Mouse (Mus musculus): Measurements from ENCODE around the gene T2.
"Not testable (repeated sequence)": the region's sequence is repeated elsewhere in the genome, so short reads cannot be mapped to it uniquely, and the experiment has no call there.

The T2 gene

DNA sequence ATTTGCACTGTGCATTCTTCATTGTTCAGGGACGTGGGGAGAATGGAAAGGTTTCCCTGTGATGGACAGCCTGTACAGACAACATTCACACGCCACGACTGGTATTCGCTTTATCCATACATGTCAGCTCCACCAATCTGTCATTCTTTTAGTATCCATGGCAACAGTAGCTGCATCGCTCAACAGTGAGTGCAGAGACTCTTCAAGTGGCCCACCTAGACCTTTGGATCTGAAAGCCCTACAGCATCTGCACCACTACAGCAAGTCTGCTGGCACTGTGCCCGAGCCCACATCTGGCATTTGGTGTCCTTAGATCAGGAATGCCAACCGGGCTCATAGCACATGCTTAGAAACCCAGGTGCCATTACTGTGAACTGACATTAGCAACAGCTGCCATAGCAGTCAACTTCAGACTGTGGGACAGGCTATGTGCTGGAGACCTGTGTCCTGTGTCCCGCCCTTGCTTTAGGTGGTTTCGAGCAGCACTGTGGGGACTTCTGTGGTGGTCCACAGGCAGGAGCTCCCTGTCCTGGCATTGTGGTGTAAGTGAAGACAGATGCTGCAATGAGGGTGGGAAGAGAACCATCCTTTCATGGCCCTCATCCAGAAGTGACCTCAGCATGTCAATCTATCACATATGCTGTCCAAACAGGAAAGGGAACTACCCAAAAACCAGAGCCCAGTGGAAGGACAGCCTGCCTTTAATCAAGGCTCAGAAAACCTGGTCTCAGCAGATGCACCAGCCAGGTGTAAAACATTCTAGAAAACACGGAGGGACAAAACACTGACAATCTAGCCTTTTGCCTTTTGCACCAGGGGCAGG, 5.7 kb downstream of the T2 start:
- no peak for ATAC-seq (ENCODE audit: insufficient number of reproducible peaks, low FRiP score, low TSS enrichment)

DNA sequence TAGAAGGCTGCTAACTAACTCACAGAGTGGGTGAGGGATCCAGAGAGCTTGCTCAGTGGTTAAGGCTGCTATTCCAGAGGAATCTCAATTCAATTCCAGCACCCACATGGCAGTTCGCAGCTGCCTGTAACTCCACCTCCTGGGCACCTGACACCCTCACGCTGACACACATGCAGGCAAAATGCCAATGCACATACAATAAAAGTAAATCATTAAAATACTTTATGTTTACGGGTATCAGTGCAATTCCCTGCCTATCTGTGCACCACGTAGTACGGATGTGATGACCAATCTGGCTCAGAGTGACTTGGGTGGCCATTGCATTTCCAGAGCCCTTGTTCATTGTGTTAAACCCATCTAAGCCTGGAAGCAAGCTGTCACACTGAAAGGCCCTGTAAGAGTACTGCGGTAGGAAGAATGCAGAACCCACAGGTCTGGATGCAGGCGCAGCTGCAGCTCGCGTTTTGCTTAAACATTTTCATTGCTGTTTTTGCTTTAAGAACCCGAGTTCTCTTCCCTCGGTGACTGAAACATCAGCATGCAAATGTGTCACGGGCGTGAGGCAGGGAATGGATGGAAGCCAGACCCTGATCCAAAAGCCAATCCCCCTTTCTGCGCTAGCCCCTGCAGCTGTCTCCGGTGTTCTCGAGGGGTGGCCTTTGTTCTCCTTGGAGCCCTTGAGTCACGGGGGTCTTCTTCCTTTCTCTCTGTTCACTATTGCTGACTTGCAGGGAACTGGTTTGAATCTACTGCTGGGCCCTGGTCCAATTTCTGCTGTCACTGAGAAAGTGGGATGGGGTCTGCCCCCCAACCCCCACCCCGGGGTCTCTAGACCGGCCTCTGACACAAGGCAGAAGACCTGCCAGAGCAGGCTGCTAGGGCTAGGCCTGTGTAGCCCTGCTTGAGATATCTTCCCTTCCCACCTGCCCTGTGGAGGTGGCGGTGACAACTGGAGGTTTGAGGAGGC, 12.0 kb downstream of the T2 start:
- no peak for ATAC-seq (ENCODE audit: insufficient number of reproducible peaks, low FRiP score, low TSS enrichment)

DNA sequence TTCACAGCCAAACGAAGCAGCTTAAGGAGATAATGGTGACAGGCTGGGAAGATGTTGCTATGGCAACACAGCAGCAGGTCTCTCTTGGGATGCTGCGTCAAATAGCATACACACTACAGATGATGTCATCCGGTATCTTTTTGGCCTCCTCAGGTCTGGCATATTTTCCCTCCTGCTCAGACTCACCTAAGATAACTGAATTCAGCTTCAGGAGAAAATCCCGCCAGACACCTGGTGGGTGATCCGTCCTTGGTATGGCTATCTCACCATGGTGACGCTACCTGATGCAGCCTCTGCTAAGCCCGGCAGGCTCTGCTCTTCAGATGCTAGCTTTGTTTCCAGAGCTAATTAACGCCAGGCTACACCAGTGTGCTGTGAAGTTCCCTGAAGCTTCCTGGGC, 12.8 kb downstream of the T2 start:
- 0 out of 2 replicates have a peak, but pooled peaks have one; percentile 39 for ATAC-seq (ENCODE audit: insufficient number of reproducible peaks, low FRiP score, low TSS enrichment)

DNA sequence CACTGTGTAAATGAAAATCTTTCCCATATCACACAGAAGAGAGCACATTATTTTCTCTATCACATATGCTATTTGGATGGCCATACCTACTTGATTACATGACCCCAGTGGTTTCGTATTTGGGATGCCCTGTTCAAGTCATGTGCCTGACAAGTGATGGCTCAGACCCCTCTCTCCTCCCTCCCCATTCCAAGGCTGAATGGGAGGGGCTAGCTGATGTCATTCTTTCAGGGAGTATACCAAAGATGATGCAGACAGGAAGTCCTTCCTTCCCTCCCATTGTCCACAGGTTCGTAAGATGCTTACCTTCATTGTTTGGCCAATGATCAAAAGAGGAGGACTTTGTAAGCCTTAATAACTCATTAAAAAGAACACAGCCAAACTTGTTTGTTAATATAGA, 13.4 kb downstream of the T2 start:
- ATAC-seq (ENCODE audit: insufficient number of reproducible peaks, low FRiP score, low TSS enrichment): no peak

DNA sequence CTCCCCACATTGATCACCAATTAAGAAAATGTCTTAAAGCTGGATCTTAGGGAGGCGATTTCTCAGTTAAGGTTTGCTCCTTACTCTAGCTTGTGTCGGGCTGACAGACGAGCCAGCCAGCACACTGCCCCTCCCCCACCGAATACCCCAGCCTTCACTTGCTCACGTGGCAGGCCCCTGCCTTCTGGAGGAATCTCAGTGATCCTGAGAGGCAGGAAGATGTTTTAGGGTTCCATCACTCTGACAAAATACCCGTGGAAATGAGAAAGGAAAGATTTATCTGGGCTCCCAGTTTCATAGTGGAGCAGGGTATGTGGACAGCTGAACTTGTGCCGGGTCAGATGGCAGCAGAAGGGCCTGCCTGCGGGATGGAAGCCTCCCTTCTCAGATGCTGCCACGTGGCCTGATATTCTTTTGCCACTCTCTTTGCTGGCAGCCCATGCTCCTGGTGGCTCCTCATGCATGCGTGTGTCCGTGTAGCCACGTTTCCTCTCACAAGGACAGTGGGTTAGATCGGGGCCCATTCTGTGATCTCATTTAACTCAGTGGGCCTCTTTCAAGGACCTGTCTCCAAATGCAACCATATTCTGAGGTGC, 14.9 kb downstream of the T2 start:
- ATAC-seq (ENCODE audit: insufficient number of reproducible peaks, low FRiP score, low TSS enrichment): no peak

DNA sequence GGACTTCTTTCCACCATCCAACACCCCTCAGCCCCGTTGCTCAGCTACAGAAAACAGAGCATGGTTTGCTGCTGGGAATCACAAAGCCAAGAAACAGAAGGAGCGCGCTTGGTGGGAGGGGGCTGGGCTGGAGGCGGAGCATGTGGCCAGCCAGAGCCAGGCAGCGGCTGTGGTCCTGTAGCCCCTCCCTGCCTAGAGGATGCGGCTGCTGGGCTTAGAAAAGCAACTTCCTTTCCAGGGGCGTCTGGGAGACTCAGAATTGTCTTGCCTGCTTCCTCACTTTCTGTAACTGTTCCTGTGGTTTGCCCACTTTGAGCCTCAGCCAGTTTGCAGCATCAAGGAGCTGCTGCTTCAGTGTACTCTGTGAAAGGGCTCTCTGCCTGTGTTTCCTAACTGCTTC, 16.0 kb downstream of the T2 start:
- no peak for ATAC-seq (ENCODE audit: insufficient number of reproducible peaks, low FRiP score, low TSS enrichment)

DNA sequence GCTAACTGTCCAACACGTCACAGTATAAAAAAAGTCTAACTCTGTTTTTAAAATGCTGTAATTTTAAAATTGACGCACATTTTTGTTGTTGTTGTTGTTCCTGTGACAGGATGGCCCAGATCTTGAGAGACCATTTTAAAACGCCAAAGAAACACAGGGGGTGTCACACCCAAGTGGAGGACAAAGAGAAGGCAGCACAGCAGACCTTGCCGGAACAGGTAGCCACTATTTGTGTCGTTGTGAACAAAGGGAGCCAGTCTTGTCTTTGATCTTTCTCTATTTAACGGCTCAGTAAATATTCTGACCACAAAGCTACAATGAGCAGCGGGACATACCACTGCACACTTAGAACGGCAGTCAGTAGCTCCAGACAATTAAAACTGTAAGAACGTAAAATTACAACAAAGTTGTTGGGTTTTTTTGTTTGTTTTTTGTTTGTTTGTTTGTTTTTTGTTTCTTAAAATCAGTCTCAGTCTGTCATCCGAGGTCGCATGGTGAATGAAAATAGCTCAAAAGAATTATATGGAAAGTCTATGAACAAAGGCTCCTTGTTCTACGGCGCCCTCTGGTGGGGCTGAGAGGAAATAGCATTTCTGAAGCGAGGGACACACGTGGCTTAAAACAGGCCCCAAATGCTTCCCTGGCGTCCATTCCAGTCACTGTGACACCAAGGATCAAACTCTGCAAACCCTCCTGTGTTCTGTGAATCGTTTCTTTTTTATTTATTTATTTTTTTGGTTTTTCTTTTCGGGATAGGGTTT, 16.7 kb downstream of the T2 start:
- no peak; the same call in 1 of the 2 replicates for ATAC-seq (ENCODE audit: insufficient number of reproducible peaks, low FRiP score, low TSS enrichment)

DNA sequence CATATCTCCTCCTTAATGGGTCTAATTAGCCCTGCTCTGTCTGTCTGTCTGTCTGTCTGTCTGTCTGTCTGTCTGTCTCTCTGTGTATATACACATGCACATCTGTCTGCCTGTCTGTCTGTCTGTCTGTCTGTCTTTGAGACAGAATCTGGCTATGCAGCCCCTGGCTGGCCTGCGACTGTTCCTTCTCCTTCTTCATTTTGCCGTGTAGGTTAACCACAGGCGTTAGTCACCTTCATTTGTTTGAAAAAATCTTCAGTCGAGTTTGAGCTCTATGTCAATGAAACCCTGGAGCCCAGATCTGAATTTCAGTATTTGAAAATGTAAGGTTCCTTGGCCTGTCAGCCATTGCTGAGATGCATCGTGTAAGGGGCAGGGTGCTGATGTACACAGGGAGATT, 21.5 kb downstream of the T2 start:
- no peak for ATAC-seq (ENCODE audit: insufficient number of reproducible peaks, low FRiP score, low TSS enrichment)

DNA sequence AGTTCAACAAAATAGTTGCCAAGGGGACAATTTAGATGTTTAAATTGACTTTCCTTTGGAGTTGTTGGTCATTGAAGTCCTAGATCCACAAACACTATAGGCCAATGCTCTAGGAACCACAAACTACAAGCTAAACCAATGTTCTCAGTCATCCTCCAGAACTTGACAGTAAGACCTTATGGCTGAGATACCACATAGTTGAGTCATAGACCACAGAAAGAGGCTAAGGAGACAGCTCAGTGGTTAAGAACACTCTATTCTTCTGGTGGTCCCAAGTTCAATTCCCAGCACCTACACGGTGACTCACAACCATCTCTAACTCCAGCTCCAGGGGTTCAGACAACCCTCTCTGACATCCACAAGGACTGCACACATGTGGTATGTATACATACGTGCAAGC, 29.6 kb downstream of the T2 start:
- ATAC-seq (ENCODE audit: insufficient number of reproducible peaks, low FRiP score, low TSS enrichment): no peak

DNA sequence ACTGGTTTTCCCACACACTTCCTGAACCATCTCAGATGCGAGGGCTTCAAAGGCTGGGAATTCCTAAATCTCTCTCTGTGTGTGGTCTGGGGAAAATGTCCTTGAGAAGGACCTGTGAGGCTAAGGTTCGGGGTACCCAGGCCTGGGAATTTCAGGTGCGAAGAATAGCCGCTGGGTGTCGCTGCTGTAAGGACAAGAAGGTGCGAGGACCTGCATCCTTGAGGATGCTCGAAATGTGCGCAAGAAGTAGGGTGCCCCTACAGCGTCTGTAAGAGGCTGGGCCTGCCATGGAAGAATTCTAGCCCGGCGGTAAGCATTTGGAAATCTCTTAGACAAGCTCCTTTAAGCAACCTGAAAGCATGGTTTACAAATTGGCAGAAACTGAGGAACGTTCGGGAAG, 32.7 kb downstream of the T2 start:
- ATAC-seq (ENCODE audit: insufficient number of reproducible peaks, low FRiP score, low TSS enrichment): no peak

DNA sequence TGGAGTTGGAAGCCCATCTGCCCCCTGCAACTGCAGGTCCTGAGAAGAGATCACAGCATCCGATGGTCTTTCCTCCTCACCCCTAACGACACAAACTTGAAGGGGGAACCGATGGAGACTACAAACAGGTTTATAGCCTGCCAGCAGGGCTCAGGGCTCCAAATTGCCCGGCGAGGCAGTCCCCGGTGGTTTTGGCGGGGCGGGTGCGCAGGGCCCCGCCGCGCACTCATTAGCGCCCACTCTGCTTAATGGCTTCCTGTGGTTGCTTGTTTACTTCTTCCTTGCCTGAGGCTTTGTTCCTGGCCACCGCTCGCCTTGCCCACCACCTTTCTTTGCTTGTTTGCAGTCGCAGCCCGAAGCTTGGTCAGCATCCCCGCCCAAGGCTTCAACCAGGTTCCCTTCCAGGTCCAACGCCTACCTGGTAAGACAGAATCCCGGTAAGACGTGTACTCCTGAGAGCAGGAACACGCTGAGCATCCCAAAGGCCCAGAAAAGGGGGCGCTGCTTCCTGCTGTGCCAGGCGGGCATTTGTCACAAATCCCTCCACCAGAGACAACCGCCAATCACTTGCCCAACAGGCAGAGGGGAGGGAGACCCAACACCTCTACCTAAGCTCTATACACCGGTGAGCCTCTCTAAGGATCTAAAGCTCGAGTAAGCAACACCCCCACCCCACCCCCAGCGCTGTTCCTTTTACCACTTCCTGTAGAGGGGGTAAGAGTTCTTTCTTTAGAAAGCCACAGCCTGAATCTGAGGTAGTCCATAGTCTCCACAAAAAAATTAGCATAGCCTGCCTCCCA, 33.4 kb downstream of the T2 start:
- no peak for ATAC-seq (ENCODE audit: insufficient number of reproducible peaks, low FRiP score, low TSS enrichment)

DNA sequence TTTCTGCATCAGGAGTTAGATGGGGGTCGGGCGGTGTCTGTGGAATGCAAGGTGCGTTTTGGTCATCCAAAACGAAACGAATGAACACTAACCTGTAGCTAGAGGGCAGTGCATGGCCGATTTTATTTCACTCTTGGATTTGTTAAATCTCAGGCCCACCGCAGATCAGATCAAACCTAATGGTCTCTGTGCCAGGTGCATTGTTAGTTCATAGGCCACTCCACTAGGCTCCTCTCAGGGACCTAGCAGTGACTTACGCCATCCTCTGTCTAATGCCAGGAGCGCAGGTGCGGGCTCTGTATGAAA, 34.0 kb downstream of the T2 start:
- no peak for ATAC-seq (ENCODE audit: insufficient number of reproducible peaks, low FRiP score, low TSS enrichment)

DNA sequence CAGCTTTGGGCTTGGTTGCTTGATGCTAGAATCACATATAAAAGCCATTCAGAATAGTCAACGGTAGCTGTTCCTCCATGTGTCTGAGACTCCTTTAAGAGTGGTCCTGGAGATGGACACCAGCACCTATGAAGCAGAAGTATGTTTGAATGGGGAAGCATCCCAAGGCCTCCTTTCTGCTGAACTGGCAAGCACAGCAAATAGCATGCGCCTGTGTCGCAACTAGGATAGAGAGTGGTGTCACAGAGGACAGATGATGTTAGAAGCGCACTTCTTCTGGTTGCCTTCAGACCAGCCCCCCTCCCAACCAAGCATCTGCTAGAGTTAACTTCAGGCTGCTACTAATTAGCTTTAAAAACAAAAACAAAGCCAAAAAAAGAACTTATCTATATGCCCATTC, 34.7 kb downstream of the T2 start:
- ATAC-seq (ENCODE audit: insufficient number of reproducible peaks, low FRiP score, low TSS enrichment): no peak

DNA sequence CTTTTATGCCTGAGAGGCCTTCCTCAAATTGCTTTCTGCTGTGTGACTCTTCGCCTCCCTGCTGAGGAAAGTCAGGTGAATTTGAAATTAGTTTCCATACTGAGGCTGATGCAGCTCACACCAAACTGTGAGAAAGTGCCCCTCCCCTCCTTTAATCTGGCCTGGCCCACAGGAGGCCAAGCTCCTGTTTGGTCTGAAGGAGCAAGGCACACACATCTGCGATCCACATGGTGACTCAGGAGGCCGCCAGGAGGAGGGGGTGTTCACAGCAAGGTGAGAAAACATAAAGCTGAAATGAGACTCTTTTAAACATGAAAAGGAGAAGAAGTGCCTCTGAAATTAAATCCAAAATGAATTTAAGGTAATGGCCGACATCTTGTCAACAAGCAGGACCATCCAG, 40.6 kb downstream of the T2 start:
- no peak for ATAC-seq (ENCODE audit: insufficient number of reproducible peaks, low FRiP score, low TSS enrichment)

DNA sequence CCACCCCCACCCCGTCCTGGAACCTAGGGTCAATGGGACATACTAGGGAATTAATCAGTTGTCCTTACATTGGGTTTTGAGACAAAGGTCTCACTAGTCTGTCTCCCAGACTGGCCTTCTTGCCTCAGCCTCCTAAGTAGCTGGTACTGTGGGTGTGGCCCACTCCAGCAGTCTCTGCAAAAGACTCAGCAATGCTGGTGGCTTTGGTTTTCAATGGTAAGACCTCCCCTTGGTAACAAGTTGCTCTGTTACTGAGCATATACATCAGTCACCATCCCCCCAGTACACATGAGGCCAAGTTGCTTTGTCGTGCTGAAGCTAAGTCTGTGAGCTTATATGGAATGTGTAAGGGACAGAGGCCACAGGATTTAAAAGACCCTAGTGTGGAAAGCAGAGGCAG, 42.2 kb downstream of the T2 start:
- no peak for ATAC-seq (ENCODE audit: insufficient number of reproducible peaks, low FRiP score, low TSS enrichment)

DNA sequence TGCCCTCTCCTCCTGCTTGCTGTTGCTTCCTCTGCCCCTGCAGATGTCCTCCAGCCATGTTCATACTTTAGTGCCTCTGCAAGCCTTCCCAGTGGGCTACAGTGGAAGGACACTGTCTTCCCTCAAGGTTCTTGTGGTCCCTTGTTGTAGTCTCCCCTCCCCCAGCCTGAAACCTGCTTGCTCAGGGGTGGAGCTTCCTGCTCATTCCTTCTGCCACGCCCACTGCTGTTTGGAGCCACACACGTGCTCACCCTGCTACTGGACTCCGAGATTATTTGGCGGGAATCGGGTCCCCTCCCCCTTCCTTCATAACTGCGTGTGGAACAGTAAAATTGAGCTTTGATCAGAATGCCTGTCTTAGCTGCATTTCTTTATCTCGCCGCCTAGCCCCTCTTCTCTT, 48.1 kb downstream of the T2 start:
- ATAC-seq (ENCODE audit: insufficient number of reproducible peaks, low FRiP score, low TSS enrichment): not testable (repeated sequence)

DNA sequence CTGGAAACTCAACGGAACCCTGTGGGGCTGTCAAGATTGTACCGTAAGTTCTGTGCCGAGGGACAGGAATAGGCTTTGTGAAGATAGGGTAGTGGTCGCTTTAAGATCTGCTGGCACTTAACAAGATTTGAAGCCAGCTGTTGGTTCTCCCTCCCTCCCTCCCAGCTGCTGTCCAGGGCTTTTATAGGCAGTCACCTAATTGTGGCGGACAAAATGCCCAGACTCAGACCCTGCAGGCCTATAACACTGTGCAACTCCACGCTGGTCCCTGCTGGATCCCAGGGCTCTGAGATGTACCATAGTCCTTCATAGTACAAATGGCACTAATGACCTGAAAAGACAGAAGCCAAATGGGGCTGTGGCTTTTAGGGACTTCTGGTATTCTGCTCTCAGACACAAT, 50.5 kb downstream of the T2 start:
- ATAC-seq (ENCODE audit: insufficient number of reproducible peaks, low FRiP score, low TSS enrichment): no peak

DNA sequence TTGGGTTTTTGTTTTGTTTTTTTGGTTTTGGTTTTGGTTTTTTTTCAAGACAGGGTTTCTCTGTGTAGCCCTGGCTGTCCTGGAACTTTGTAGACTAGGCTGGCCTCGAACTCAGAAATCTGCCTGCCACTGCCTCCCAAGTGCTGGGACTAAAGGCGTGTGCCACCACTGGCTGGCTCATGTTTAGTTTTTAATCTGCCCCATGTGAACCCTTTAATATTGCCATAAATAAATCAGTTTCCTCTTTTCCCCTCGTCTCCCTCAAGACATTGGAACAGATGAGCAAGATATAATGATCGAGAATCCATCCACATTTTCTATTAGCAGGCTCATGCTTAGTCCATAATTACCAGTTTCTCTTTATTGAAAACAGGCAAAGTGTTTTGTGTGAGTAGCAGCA, 52.2 kb downstream of the T2 start:
- not testable (repeated sequence) for ATAC-seq (ENCODE audit: insufficient number of reproducible peaks, low FRiP score, low TSS enrichment)

DNA sequence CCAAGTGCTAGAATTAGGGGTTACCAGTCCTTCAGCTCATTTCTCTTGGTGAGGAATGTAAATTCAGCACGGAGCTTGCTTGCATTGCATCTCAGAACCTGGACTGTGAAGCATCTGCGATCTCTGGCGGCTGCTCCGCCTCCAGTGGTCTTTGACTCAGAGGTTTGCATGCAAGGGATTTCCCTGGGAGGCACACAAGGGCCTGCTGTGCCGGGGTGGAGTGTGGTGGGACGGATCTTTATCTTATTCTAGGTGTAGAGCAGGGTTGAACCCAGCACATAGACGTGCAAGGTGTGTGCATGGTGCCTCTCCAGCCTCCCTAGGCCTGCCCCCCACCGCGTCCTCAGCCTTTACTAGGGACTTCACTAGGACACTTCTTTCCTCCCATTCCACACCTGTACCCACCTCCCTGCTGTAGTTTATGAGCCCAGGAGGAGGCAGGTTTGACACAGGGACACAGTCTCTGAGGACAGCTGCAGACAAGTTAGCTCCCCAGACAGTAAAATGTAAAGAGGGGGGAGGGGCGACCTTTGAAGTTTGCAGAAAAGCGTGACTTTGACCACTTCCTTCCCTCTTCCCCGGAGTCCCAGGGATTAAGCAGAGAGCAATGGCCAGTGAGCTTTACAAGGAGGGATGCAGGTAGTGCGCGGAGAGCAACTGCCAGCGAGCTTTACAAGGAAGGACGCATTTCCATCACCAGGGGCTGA, 53.0 kb downstream of the T2 start:
- ATAC-seq (ENCODE audit: insufficient number of reproducible peaks, low FRiP score, low TSS enrichment): no peak

Data from cerebellum, adult (tissue).